Mouse (Mus musculus): Measurements from ENCODE around the gene Phf21a.

DNA sequence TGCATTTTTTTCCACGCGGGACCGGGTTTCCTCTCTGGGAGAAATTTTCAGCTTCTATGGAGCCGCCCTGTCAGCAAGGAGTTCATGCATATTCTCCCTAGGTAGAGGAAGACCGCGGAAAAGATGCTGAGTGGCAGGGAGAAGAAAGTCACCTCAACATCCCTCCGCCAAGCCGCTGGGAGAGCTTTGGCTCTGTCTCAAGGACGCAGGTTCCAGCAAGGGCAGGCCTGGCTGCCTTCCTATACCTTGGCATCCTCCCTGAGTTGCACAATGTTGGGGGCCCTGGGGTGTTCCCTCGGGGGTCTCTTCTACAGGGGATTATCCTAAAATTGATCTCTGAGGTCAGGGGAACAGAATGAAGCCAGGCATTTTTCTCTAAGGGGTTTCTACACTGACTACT, 71.4 kb downstream of the Phf21a start:
- no peak for TF ChIP-seq CTCF (IDR thresholded peaks at IDR 0.05; ENCODE audit: extremely low read depth, insufficient read length, insufficient replicate concordance, low read depth, low read length)
- no peak for TF ChIP-seq POLR2A (IDR thresholded peaks at IDR 0.05; ENCODE audit: low read depth, low read length)

Data from small intestine, adult 2 months (tissue).